Mouse (Mus musculus) hindbrain, postnatal 0 days (tissue): ENCODE results near the gene Nova2. TPM values are rescaled to one million over a fixed set of nuclear protein-coding genes. Genes with fewer than 3 reads are reported as not detected.
A peak's percentile ranks its signal among the peaks of the same experiment; 100 is the strongest.

Source experiments
- ATAC-seq: fragments of 200-750 bp; cut with Nextera tagmentation; 2 replicates; pipeline ENCODE4 v1.8.0; 2017; ENCODE audit warnings: mild to moderate bottlenecking, moderate TSS enrichment, moderate library complexity
- DNase-seq: peaks from one replicate; pipeline ENCODE4 v3.0.0-alpha.2; 2015; ENCODE audit warnings: low spot score
- H3K27ac ChIP-seq: fragments of 300-500 bp; sonication (generic); 2 replicates; pipeline ENCODE4 v1.5.1; 2014; ENCODE audit warnings: mild to moderate bottlenecking
- H3K27me3 ChIP-seq: fragments of 300-500 bp; sonication (generic); 2 replicates; pipeline ENCODE4 v1.6.1; 2014; ENCODE audit warnings: low read length, mixed read lengths; ENCODE audit not compliant: insufficient read depth
- H3K36me3 ChIP-seq: fragments of 300-500 bp; sonication (generic); 2 replicates; pipeline ENCODE4 v1.6.1; 2014; ENCODE audit warnings: low read length, mixed read lengths; ENCODE audit not compliant: insufficient read depth
- H3K4me1 ChIP-seq: fragments of 300-500 bp; sonication (generic); 2 replicates; pipeline ENCODE4 v1.6.1; 2014; ENCODE audit warnings: antibody characterized with exemption, low read length, mixed read lengths; ENCODE audit not compliant: insufficient read depth
- H3K4me2 ChIP-seq: fragments of 300-500 bp; sonication (generic); 2 replicates; pipeline ENCODE4 v1.6.1; 2014; ENCODE audit warnings: low read depth, mild to moderate bottlenecking, low read length, moderate library complexity, mixed read lengths
- H3K4me3 ChIP-seq: fragments of 300-500 bp; sonication (generic); 2 replicates; pipeline ENCODE4 v1.5.1; 2014; ENCODE audit warnings: low read length
- H3K9ac ChIP-seq: fragments of 300-500 bp; sonication (generic); replicated peaks from 2 replicates; pipeline ENCODE4 v1.6.1; 2014; ENCODE audit warnings: mild to moderate bottlenecking, low read length, moderate library complexity, mixed read lengths
- H3K9me3 ChIP-seq: fragments of 300-500 bp; sonication (generic); 2 replicates; pipeline ENCODE4 v1.6.1; 2016; ENCODE audit warnings: low read length, mixed read lengths
- CTCF ChIP-seq: IDR thresholded peaks from 2 replicates; pipeline ENCODE4 v1.5.1; 2016; ENCODE audit warnings: antibody characterized with exemption, control low read depth, low read depth
- WGBS: fragments of 180-500 bp; shearing (Covaris S2); extraction: QIAGEN DNeasy Blood & Tissue Kit; methylation state at CpG from one replicate; pipeline ENCODE4 v1.1.7; 2014; 5-methylcytosine and 5-hydroxymethylcytosine counted together
- polyA plus RNA-seq: library from polyadenylated mRNA; unstranded; fragments of >200 nt; fragmentation: Nextera tagmentation; extraction: Ambion mirVana; gene quantifications from 2 replicates; pipeline ENCODE4 v1.2.1, GENCODE M21; 2015
- total RNA-seq: library from RNA; depleted of rRNA; stranded (reverse); fragments of >200 nt; gene quantifications from 2 replicates; pipeline ENCODE4 v1.2.3, GENCODE M21; 2014

Gene Nova2
- total and polyA plus RNA-seq, 2 experiments from 2014 or later: 9.7 to 18.3 TPM

- H3K4me2 ChIP-seq: no peak overlapping the region
- no peak for ATAC-seq
- H3K36me3 ChIP-seq: no peaks in the 10 kb centered on the region
- no peak overlapping the region for H3K9ac ChIP-seq
- TF ChIP-seq CTCF: no peak
- peaks cover 6% of the 10 kb centered on the region for H3K4me1 ChIP-seq
- WGBS: 69% methylated on average over 6 of the region's 6 CpGs
- no peak overlapping the region for H3K27ac ChIP-seq
- H3K27me3 ChIP-seq: no peaks in the 10 kb centered on the region
- H3K4me3 ChIP-seq: no peak overlapping the region
- DNase-seq: no peak
- no peaks in the 10 kb centered on the region for H3K9me3 ChIP-seq
Observed at GRCm38 (mm10) chr7:18988780-18989179, 63.1 kb downstream of the Nova2 start.

- peaks cover 10% of the 10 kb centered on the region for H3K4me1 ChIP-seq
- H3K36me3 ChIP-seq: no peaks in the 10 kb centered on the region
- ATAC-seq: no peak
- peak overlapping the region; percentile 70 for H3K27ac ChIP-seq
- H3K9ac ChIP-seq: 0 out of 2 replicates have a peak overlapping the region, but pooled peaks have one; percentile 31
- no peaks in the 10 kb centered on the region for H3K9me3 ChIP-seq
- peak overlapping the region; percentile 65 for H3K4me2 ChIP-seq
- peak overlapping the region; percentile 47 for H3K4me3 ChIP-seq
- no peaks in the 10 kb centered on the region for H3K27me3 ChIP-seq
- peak; percentile 80 for DNase-seq
- peak; percentile 66 for TF ChIP-seq CTCF
- WGBS: 2% methylated on average over 5 of the region's 5 CpGs
Observed at GRCm38 (mm10) chr7:18989995-18990394, 64.3 kb downstream of the Nova2 start.

GRCm38 (mm10) chr7:18990601-18991295 lies 65.1 kb downstream of the Nova2 start, which contains the start of gene Mypop:
Gene Mypop (plus strand): TSS chr7:18991245.
- 1% methylated on average over 36 of the region's 37 CpGs for WGBS
- Histone ChIP-seq H3K36me3 (no peaks in the 10 kb centered on the region), H3K27ac (peak within 1 kb of the TSS; percentile 70), H3K27me3 (no peaks in the 10 kb centered on the region), H3K9ac (peak within 1 kb of the TSS; percentile 67), H3K4me3 (peak within 1 kb of the TSS; percentile 47), H3K9me3 (no peaks in the 10 kb centered on the region), H3K4me2 (peak within 1 kb of the TSS; percentile 65), H3K4me1 (peaks cover 10% of the 10 kb centered on the region)
- peak; percentile 30 for TF ChIP-seq CTCF
- DNase-seq (peak; percentile 100), ATAC-seq (peak; percentile 94)

- peak; percentile 30; the same call in 1 of the 2 replicates for TF ChIP-seq CTCF
- WGBS: under 1% methylated on average over 59 of the region's 59 CpGs
- H3K27me3 ChIP-seq: no peaks in the 10 kb centered on the region
- peak overlapping the region; percentile 69; the same call in 1 of the 2 replicates for H3K27ac ChIP-seq
- peak overlapping the region; percentile 67 for H3K9ac ChIP-seq
- DNase-seq (peak; percentile 48), ATAC-seq (0 out of 2 replicates have a peak, but pooled peaks have one; percentile 2)
- no peaks in the 10 kb centered on the region for H3K9me3 ChIP-seq
- no peaks in the 10 kb centered on the region for H3K36me3 ChIP-seq
- H3K4me2 ChIP-seq: peak overlapping the region; percentile 65
- H3K4me1 ChIP-seq: peaks cover 10% of the 10 kb centered on the region
- peak overlapping the region; percentile 47 for H3K4me3 ChIP-seq
Observed at GRCm38 (mm10) chr7:18991660-18992293, 66.1 kb downstream of the Nova2 start.

- Histone ChIP-seq H3K4me3 (peak overlapping the region; percentile 47), H3K9me3 (no peaks in the 10 kb centered on the region), H3K27me3 (no peaks in the 10 kb centered on the region), H3K4me2 (peak overlapping the region; percentile 65), H3K36me3 (no peaks in the 10 kb centered on the region), H3K4me1 (peaks cover 10% of the 10 kb centered on the region), H3K9ac (peak overlapping the region; percentile 67), H3K27ac (peak overlapping the region; percentile 69; the same call in 1 of the 2 replicates)
- WGBS: 3% methylated on average over 31 of the region's 31 CpGs
- no peak for DNase-seq
- TF ChIP-seq CTCF: no peak
- no peak for ATAC-seq
Observed at GRCm38 (mm10) chr7:18992294-18992675, 66.6 kb downstream of the Nova2 start.

- Histone ChIP-seq H3K9ac (peak overlapping the region; percentile 67; the same call in 1 of the 2 replicates), H3K27me3 (no peaks in the 10 kb centered on the region), H3K9me3 (no peaks in the 10 kb centered on the region), H3K36me3 (no peaks in the 10 kb centered on the region), H3K4me3 (peak overlapping the region; percentile 47), H3K4me1 (peaks cover 10% of the 10 kb centered on the region), H3K27ac (no peak overlapping the region), H3K4me2 (peak overlapping the region; percentile 65)
- no peak for TF ChIP-seq CTCF
- DNase-seq (no peak), ATAC-seq (no peak)
- 85% methylated on average over 5 of the region's 5 CpGs for WGBS
Observed at GRCm38 (mm10) chr7:18993036-18993435, 67.3 kb downstream of the Nova2 start.
